Mouse (Mus musculus) embryo, embryonic 11 days (tissue): Measurements from ENCODE around the gene Pdzd7.
"Not testable (repeated sequence)": the region's sequence is repeated elsewhere in the genome, so short reads cannot be mapped to it uniquely, and the experiment has no call there.

Source experiments
- DNase-seq: peaks from one replicate; pipeline ENCODE4 v3.0.0-alpha.2; 2015

Gene Pdzd7

DNA sequence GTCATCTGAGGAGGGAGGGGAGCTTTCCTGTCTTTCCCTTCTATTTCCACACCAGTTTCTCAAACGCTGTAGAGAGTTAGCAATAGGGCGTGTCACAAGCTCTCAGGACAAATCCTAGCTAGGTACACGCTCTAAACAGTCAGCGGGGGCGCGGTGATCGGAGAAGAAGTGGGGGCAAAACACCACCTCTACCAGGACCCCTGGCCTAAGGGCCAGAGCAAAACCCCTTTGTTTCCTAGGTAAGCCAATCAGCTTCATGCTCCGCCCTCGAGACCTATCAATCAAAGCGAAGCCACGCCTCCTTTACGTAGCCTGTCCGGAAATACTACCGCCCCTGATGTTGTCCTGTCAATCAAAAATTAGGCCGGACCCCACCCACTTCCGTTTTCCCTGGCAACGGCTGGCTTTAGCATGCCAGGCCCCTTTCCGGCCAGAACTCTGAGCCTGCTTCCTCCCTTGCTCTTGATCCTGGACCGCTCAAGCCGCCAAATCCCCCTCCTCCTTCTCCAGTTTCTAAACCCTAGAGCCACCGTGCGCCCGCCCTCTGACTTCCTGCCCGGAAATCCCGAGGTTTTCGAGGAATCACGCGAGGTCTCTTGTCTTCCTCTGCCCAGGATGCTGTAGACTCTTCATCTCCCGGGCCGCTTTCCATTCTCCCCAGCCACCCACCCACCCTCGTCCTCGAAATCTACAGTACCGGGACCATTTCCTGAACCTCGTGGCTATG, 12.8 kb upstream of the Pdzd7 start:
- peak; percentile 99 for DNase-seq

DNA sequence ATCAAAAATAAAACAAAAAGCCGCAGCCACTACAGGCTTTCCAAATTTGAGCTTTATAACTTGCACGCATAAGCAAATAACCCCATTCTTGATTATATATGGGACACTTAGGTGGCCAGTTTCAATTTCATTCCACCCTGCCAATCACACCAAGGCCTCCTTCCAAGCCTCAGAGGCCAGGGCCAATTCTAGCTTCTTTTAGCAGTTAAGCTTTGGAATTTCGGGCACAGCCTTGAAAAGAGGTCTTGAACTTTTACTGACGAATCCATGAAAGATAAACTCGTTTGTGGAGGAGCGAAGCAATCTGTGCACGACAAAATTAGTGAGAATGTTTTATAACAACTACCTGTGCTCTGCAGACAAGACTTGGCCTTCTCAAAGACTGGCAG, 12.2 kb upstream of the Pdzd7 start:
- DNase-seq, result no peak

DNA sequence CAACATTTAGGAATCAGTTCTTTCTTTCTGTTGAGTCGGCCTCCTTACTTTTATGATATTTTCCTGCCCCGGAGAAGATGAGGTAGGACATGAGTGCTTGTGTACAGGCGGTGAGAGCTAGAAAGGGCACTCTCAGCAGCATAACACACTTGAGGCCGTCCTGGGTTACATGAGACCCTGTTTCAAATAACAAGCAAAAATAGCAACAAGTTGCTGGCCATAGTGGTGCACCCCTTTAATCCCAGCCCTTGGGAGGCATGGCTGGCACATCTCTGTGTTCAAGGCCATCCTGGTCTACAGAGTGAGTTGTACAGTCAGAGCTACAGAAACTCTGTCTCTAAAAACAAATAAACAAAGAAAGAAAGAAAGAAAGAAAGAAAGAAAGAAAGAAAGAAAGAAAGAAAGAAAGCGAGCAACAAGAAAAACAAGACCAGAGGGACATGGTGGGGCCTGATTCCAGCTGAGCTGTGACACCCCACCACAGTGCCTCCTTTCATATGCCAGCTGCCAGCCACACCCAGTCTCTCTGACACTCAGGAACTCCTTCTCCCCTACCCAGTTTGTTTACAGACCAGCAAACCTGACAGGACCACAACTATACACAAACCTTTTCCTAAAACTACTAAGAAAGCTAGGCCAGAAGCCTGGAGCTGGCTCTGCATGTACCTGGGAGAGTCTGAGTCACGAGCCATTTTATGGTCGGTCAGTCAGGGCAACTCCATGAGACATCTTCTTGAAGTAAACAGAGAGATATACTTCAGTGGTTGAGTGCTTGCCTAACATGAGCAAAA, 11.6 kb upstream of the Pdzd7 start:
- no peak for DNase-seq

DNA sequence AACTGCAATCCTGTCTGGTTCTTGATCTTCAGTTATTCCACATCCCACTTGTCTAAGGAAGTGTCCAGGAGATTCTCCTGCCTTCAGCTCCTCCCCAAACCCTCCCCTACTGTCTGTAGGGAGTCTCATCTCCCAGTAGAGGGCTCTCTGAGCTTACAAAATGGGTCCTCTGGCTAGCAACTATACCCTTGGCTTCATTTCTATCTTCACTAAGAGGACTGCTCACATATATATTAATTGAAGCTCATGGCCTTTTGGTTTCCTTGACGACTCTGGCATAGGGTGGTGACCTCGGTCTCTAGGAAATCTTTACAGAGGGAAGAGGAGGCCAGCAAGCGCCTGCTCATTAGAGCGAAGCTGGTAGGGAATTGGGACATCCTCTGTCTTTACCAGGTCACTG, 10.8 kb upstream of the Pdzd7 start:
- peak; percentile 73 for DNase-seq

DNA sequence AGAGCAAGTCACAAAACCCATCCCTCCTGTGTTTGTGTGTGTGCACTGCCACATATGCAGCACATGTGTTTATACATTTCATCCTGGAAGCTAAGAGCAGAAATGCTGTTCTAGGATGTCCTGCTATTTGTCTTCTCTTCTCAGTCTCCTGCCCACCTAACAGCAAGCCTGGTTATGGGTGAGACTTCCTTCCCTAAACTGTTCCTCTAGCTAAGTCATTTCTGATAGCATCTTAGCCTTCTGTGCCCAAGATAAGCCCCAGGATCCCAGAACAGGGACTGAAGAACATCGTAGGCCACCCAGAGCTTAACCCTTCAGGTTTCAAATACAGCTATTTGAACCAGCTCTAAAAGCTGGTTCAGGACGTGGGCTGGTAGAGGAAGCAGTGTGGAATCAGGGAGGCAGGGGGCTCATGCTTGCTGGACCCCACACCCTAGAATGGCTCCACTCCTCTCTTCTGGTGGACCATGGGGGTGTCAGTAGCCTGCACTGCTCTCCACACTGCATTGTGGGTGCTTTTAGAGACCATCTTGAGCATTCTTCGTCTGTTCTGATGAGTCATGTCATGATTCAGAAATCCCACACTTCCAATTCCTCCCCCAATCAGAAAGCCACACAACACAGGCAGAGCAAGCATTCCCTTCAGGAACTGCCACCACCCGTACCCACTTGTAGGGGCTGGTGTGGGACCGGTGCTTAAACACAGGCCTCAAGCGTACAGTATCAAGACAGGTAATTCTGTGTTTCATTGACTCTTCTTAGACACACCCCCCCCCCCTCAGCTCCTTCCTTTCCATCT, 9.6 kb upstream of the Pdzd7 start:
- DNase-seq, result no peak

DNA sequence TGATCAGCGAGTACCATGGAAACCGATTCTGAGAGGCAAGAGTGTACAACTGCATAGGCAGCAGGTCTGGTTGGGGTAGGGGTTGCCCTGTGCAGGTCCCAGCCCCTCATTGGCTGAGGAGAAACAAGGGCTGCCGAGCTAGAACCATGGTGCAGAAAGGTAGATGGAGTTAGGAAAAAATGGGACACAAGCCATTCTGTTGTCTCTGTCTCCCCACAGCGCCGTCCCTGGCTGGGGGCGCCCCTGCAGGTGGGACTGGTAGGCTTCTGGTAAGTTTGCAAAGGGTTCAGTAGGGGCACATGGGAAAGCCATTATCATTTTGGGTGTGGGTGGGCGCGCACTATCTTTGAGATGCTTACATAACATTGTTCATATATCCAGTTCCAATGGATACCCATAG, 7.9 kb upstream of the Pdzd7 start:
- no peak for DNase-seq

DNA sequence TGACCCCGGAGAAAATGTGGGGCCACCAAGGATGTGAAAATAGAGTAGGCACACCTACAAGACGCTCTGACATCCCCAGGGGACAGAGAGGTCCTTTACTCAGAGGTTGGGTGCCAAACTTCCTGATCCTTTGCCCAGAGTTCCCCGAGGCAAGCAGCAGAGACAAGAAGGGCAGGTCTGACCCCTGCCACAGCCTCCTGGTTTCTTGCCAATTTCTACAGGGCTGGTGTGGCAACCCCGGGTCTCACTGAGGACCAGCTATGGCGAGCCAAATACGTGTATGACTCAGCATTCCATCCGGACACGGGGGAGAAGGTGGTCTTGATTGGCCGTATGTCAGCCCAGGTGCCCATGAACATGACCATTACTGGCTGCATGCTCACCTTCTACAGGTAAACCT, 4.0 kb upstream of the Pdzd7 start:
- no peak for DNase-seq

DNA sequence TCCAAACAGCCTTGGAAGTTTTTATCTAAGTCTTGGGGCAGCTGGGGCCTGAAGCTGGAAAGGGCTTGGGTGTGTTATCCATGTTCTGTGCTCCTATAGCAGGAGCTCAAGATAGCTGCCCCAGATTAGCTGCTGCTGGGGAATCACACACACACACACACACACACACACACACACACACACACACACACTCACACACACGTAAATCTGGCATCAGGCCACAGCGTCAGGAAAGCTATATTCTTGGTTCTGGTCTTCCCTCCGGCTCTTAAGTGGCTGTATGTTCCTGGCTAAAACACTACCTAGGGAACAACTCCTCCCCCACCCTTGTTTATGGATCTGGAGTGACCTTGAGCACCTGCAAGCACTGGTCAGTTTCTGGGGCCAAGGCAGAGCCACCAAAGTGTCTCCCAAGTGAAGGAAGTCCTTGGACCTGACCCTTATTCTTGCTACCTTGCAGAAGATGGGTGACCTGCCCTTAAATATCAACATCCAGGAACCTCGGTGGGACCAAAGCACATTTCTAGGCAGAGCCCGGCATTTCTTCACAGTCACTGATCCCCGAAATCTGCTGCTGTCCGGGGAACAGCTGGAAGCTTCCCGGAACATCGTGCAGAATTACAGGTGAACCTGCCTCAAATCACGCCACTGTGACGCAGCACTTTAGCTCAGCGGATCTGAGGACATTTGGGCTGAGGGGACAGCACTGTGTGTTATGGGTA, 3.3 kb upstream of the Pdzd7 start:
- DNase-seq, result no peak

DNA sequence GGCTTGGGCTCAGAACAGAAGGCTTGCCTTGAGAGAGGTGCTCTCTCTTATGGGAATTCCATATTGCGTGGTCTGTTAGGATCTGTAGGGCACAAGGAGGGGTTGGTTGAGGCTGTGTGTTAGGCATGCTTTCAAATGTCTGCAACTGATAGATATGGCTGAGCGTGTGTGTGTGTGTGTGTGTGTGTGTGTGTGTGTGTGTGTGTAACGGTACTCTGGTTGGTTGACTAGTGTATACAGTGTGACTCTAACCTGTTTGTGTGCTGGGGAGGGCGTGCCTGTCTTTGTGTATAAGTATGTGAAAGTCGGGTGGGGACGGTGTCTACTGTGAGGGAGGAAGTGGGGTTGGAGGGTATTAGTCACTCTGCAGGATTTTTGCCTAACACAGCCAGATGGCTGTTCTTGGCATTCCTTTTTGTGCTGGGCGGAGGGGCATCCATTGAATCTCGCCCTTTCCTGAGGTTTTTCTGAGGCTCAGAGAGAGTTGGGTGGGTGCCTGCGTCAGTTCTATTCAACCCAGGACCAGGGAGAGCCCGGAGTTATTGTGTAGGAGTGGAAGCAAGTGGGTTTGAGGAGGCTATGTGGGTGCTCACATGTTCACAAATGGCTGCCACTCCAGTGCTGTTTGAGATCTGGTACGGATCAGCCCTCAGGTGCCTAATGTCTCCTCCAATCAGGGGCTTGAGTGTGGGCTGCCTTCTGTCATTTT, 2.6 kb upstream of the Pdzd7 start:
- no peak for DNase-seq

DNA sequence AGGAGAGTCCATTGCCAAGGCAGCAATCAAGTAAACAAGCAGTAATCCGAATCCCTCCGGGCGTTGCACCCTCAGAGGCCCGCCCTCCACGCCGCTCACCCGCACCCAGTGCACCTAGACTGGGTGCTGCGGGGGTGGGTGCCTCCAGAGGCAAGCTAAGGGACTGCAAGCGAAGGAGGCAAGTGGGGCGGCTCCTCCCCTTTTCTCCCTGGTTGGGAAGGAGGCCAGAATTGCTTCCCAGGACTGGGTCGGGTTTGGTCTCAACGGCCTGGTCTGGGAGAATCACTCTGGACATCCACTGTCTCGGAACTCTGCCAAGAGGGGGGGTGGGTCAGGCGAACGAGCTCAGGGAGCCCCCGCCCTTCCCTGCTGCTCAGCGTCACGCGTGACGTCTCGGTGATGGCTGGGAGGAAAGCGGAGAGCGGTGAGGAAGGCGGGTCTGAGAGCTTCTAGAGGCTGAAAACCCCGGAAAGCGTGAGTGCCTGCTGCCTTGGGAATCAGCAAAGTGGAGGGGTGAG, 2.0 kb upstream of the Pdzd7 start, which contains the start of gene Sfxn3:
TSS of gene Sfxn3 (plus strand) at position 87 of the 518 bp plus-strand sequence.
- DNase-seq, result peak; percentile 85

DNA sequence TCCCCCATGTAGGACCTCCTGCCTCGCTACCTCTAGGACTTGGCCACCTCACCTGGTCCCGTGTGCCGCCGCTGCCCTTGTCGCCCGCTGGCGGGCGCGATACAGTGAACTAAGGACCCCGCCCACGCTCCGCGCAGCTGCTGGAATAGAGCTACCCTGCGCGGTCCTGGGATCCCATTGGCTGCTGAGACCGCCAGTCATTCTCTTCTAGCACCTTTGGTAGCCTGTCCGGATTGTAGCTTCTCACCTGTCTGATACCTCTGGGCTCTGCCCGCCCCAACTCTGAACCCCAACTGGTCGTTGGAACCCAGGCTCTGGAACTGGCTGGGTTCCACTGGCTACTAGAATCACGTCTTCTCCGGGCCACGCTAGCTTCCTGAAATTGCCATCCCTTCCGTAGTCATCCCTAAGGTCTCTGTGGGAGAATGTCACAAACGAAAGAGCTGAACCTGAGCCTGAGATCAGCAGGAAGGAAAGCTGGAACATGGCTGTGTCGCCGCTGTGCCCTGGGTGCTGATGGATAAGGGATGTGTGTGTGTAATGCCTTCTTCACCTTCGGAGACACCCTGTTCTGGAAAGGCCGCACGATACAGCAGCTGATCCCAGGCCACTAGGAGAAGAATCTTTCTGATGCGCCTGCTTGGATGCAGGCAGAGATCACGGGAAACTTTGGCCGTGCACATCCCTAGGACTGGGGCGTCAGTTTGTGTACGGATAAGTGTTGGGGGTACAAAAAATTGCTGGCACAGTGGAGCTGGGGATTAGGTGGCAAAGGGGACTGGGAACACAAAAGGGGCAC, 1.2 kb upstream of the Pdzd7 start:
- DNase-seq, result peak; percentile 84

DNA sequence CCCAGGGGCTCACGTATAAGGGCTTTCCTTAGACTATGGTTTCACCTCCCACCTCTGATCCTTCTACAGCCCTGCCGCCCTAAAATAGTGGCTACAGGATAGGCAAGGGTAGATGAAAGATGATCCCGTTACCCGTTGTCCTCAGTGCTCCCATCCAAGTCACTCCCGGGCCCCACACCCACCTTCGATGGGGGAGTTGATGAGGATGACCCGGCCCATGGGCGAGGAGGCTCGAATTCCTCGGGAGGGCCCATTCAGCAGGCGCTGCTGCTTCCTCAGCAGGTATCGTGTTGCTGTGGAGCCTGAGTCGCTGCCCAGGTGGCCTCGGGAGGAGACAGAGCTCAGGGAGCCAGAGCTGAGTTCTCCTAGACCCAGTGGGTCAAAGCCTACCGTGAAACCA, 281 bp downstream of the Pdzd7 start:
- DNase-seq, result no peak

DNA sequence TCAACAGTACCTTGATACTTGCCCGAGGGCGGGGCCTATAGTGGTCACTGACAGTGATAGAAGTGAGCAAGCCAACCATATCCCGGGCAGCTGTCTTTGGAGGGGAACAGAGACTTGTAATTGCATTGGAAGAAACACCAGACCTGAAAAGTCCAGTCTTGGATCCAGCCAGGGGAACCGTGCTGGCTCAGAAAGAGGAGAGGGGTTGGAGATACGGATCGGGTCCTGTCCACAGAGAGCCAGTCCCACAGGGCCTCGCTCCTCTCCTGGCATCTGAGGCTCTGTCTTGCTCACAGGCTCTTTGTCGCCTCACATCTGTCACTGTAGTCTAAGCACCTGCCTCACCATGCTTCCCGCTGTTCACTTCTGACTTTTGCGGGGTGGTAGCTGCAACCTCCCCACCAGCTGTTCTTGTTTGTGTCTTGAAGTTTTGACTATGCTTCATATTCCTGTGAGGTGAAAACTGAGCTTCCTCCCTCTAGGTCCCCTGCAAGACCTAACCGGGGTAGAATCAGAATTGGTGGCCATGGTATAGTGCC, 1.1 kb downstream of the Pdzd7 start:
- no peak for DNase-seq

DNA sequence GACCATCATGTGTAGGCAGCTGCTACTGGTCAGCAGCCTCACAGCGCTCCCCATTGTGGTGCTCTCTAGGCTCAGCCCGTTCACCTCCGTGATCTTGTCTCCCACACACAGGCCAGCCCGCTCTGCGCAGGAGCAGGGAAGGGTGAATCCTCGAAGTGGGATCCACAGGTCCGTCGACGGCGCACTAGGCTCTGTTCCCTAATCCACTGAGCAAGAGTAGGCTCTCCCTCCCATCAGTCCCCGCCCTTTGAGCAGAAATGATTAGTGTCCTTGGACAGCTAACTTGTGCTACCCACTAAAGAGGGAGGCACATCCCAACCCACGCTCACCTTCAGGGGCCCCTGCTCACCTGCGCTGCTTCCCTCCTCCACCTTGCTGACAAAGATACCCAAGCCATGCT, 5.3 kb downstream of the Pdzd7 start:
- no peak for DNase-seq

DNA sequence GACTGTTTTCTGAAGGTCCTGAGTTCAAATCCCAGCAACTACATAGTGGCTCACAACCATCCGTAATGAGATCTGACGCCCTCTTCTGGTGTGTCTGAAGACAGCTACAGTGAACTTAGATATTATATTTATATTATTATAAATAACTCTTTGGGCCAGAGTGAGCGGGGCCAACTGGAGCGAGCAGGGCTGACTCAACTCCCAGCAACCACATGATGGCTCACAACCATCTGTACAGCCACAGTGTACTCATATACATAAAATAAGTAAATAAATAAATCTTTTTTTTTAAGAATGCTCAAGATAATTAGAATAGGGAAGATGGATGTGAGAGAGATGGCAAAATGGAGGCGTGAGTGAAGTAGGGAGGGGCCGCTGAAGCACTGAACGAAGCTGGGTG, 7.3 kb downstream of the Pdzd7 start:
- not testable (repeated sequence) for DNase-seq

DNA sequence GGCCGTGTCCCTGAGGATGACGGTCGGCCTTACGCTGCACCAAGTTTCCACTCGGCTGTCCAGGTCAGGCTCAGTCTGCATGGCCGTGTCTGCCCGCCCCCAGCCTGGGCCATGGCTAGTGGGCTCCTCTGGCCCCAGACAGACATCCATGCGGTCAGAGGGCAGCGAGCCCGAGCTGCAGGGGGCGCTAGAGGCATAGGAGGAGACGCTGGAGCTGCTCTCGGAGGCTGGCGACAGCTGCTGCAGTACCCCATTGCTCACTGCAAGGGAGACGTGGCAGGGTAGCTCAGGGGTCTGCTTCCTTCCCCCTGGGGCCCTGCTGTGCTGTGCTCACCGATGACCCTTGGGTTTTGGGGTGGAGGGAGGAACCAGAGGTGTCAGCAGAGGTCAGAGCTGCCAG, 8.7 kb downstream of the Pdzd7 start:
- DNase-seq, result peak; percentile 63

DNA sequence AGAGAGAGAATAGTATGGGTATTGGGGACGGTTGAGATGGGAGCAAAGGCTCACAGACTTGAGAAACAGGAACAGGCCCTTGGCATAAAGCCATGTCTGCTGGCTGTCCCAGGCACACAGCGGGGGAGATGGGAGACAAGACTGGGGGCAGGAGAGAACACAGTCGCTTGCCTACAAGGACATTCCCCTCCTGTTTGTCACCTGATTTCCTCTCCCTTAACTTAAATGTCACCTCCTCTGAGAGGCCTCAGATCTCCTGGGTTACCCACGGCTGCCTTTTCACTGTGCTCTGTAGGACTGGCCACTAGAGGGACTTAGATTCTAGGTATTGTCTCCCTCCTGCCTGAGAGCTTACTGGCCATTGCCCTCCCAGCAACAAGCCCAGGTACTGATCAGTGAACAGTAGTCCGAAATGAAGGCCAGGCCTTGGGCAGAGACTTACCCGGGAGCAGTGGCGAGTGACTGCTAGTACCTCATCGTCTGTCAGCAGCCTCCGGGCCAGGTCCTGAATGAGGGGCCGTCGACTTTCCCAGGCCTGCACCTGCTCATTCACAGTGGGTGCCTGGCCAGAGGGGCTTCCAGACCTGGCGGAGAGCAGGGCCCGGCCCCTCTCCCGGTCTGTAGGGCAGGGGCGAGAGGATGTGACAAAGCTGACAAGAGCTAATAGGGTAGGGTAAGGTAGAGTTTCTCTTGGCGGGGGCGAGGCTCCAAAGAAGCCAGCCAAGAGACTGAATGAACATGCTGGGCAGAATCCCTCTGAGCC, 12.8 kb downstream of the Pdzd7 start:
- peak; percentile 53 for DNase-seq

DNA sequence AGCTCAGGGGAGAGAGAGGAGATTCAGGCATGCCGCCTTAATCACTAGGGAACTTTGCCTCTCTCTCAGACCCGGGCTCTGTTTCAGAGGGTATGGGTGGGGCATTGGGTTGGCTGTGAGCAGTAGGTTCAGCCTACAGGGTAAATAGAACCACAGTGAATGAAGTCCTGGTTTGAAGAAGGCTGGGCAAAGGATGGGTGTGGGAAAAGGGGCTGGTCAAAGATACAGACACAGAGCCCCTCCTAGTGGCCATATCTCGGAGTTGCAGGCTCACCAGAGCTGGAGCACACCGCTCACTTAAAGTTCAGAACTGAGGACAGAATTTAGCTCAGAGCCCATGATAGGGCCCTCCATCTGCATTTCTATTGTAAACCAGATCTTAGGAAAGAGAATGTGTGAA, 13.7 kb downstream of the Pdzd7 start:
- peak; percentile 85 for DNase-seq

DNA sequence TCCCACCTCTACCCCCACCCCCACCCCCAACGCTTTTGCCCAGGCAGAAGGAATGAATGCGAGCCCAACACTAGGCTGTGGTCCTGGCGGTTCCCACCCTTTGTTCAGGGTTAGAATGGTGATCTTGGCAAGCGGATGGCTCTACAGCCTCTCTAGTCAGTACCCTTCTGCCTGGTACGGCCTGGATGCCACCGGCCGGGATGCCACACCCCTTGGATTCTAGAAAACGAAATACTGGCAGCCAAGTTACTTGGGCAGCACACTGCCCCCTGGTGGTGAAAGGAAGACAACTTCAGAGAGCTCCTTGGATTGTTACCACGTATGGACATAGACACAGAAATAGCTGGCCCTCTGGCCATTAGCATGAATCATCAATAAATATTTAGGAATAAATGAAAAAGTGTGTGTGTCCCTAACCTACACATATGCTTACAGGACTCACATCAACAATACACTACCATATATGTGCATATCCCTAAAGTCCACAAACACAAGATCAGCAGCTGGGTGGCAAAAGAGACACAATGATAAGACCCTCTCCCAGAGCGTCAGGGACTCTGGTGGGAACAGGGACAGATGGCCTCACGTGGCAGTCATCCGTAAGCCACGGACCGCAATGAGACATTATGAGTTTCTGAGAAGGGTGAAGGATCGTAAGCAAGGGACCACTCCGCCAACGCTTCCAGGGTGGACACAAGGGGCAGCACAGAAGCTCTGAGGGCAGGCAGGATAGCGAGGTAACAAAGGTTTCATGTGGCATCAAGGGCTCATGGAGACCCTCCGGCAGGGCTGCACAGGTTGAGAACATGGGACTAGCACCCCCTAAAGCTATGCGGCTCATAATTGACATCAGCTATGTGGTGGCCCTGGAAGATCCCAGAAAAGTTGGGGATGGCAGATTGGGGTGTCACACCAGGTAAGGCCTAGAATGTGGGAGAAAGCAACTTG, 14.5 kb downstream of the Pdzd7 start:
- DNase-seq, result peak; percentile 94
